Mouse (Mus musculus) myocyte (in vitro differentiated cells): ENCODE measurements around the gene Htra3. TPM values are rescaled to one million over a fixed set of nuclear protein-coding genes. Genes with fewer than 3 reads are reported as not detected.

Source experiments
- H3K27me3 ChIP-seq: one replicate; pipeline ENCODE4 v1.6.1; 2011; ENCODE audit not compliant: control insufficient read depth, insufficient read depth, insufficient read length
- H3K36me3 ChIP-seq: one replicate; pipeline ENCODE4 v1.6.1; 2011; ENCODE audit not compliant: control insufficient read depth, insufficient read depth
- H3K4me2 ChIP-seq: one replicate; pipeline ENCODE4 v1.6.1; 2011; ENCODE audit warnings: low read depth, control low read depth
- H3K4me3 ChIP-seq: one replicate; pipeline ENCODE4 v1.5.1; 2011; ENCODE audit warnings: mild to moderate bottlenecking, control low read depth, moderate library complexity
- H3K79me2 ChIP-seq: one replicate; pipeline ENCODE4 v1.6.1; 2011; ENCODE audit not compliant: control insufficient read depth, insufficient read depth
- H3ac ChIP-seq: one replicate; pipeline ENCODE4 v1.6.1; 2011; ENCODE audit not compliant: control insufficient read depth, insufficient read length
- CEBPB ChIP-seq: IDR thresholded peaks from 2 replicates; pipeline ENCODE4 v1.6.1; 2011; ENCODE audit warnings: mild to moderate bottlenecking, moderate library complexity; ENCODE audit not compliant: poor library complexity, insufficient read depth, severe bottlenecking
- E2F4 ChIP-seq: IDR thresholded peaks from one replicate; pipeline ENCODE4 v1.6.1; 2011; ENCODE audit warnings: mild to moderate bottlenecking, control low read depth, moderate library complexity; ENCODE audit not compliant: insufficient read depth
- MAX ChIP-seq: IDR thresholded peaks from one replicate; pipeline ENCODE4 v1.6.1; 2011; ENCODE audit warnings: low read depth, mild to moderate bottlenecking, control low read depth
- MYOD1 ChIP-seq, 3 experiments: IDR thresholded peaks; one replicate each; pipeline ENCODE4 v1.6.1; 2011; ENCODE audit warnings: control low read depth in 2 of 3, low read depth in 2 of 3, mild to moderate bottlenecking in 2 of 3, moderate library complexity in 1 of 3; ENCODE audit not compliant: insufficient read length in 2 of 3, control insufficient read depth in 1 of 3
- MYOG ChIP-seq, 3 experiments: IDR thresholded peaks; one replicate each; pipeline ENCODE4 v1.6.1; 2011; ENCODE audit warnings: control low read depth in 2 of 3, low read depth in 2 of 3, mild to moderate bottlenecking in 2 of 3; ENCODE audit not compliant: insufficient read length in 2 of 3, control insufficient read depth in 1 of 3, insufficient read depth in 1 of 3
- POLR2A ChIP-seq: IDR thresholded peaks from one replicate; pipeline ENCODE4 v1.6.1; 2011; ENCODE audit warnings: low read depth, mild to moderate bottlenecking, control low read depth, moderate library complexity; ENCODE audit not compliant: insufficient read length
- POLR2AphosphoS2 ChIP-seq: IDR thresholded peaks from one replicate; pipeline ENCODE4 v1.6.1; 2011; ENCODE audit warnings: low read depth, control low read depth; ENCODE audit not compliant: insufficient read length
- REST ChIP-seq: IDR thresholded peaks from one replicate; pipeline ENCODE4 v1.6.1; 2011; ENCODE audit warnings: mild to moderate bottlenecking, control low read depth, moderate library complexity; ENCODE audit not compliant: insufficient read depth, insufficient read length
- SRF ChIP-seq: IDR thresholded peaks from one replicate; pipeline ENCODE4 v1.6.1; 2011; ENCODE audit warnings: low read depth; ENCODE audit not compliant: control insufficient read depth, insufficient read length
- TCF12 ChIP-seq: IDR thresholded peaks from one replicate; pipeline ENCODE4 v1.6.1; 2011; ENCODE audit warnings: mild to moderate bottlenecking, control low read depth; ENCODE audit not compliant: poor library complexity, insufficient read depth, severe bottlenecking
- TCF3 ChIP-seq: IDR thresholded peaks from one replicate; pipeline ENCODE4 v1.6.1; 2011; ENCODE audit warnings: low read depth, control low read depth; ENCODE audit not compliant: insufficient read length
- USF1 ChIP-seq: IDR thresholded peaks from one replicate; pipeline ENCODE4 v1.6.1; 2011; ENCODE audit warnings: low read depth, mild to moderate bottlenecking, control low read depth, moderate library complexity
- polyA plus RNA-seq: library from polyadenylated mRNA; unstranded; fragments of >200 nt; fragmentation: generic; extraction: Trizol; gene quantifications from one replicate; pipeline ENCODE4 v1.2.1, GENCODE M21; 2012; ENCODE audit warnings: missing spikeins

Htra3 gene
- polyA plus RNA-seq, 1 experiment = 5.9 TPM

- no peaks in the 10 kb centered on the region for H3K27me3 ChIP-seq
- H3ac ChIP-seq = no peak overlapping the region
- no peaks in the 10 kb centered on the region for H3K79me2 ChIP-seq
- no peak overlapping the region for H3K4me3 ChIP-seq
- TF ChIP-seq E2F4 (no peak), POLR2A (no peak), MAX (no peak), POLR2AphosphoS2 (no peak), MYOD1 (IDR thresholded peaks at IDR 0.05; ENCODE audit: control insufficient read depth in 1 of 3, insufficient read length in 2 of 3, low read depth in 2 of 3) (no peak)
- H3K36me3 ChIP-seq = no peaks in the 10 kb centered on the region
- no peak overlapping the region for H3K4me2 ChIP-seq
These were observed 47.8 kb downstream of the Htra3 start for GRCm38 (mm10) chr5:35631755-35632154.

- no peaks in the 10 kb centered on the region for H3K27me3 ChIP-seq
- no peak overlapping the region for H3K4me3 ChIP-seq
- no peaks in the 10 kb centered on the region for H3K36me3 ChIP-seq
- H3ac ChIP-seq = no peak overlapping the region
- TF ChIP-seq TCF12 = no peak
- TF ChIP-seq CEBPB = no peak
- no peak for TF ChIP-seq MYOG (IDR thresholded peaks at IDR 0.05; ENCODE audit: control insufficient read depth in 1 of 3, insufficient read depth in 1 of 3, insufficient read length in 2 of 3, low read depth in 2 of 3)
- TF ChIP-seq POLR2A = no peak
- no peak for TF ChIP-seq SRF
- TF ChIP-seq REST = no peak
- no peak for TF ChIP-seq MAX
- TF ChIP-seq E2F4 = no peak
- no peak for TF ChIP-seq USF1
- no peak for TF ChIP-seq TCF3
- no peak for TF ChIP-seq POLR2AphosphoS2
- no peak for TF ChIP-seq MYOD1 (IDR thresholded peaks at IDR 0.05; ENCODE audit: control insufficient read depth in 1 of 3, insufficient read length in 2 of 3, low read depth in 2 of 3)
- no peaks in the 10 kb centered on the region for H3K79me2 ChIP-seq
- no peak overlapping the region for H3K4me2 ChIP-seq
These were observed 48.4 kb downstream of the Htra3 start for GRCm38 (mm10) chr5:35631224-35631623.

DNA sequence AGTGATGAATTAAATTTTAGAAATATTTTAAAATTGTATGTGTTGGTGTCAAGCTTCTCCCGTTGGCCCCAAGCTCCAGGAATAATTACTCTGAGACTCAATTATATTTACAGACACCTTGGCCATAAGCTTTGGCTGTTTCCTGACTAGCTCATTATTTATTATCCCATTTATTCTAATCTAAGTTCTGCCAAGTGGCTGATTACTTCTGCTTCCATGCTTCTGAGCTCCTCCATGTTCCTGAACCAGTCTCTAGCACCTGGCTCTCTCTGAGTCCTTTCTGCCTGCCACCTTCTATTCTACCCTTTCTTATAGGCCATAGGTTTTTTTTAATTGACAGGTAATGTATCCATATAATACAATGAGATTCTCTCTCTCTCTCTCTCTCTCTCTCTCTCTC, 48.9 kb downstream of the Htra3 start:
- no peak overlapping the region for H3K4me3 ChIP-seq
- no peaks in the 10 kb centered on the region for H3K36me3 ChIP-seq
- TF ChIP-seq REST = no peak
- TF ChIP-seq POLR2AphosphoS2 = no peak
- TF ChIP-seq USF1 = no peak
- no peak for TF ChIP-seq CEBPB
- no peak for TF ChIP-seq TCF12
- no peak for TF ChIP-seq E2F4
- no peak for TF ChIP-seq POLR2A
- no peak for TF ChIP-seq SRF
- TF ChIP-seq MYOD1 (IDR thresholded peaks at IDR 0.05; ENCODE audit: control insufficient read depth in 1 of 3, insufficient read length in 2 of 3, low read depth in 2 of 3) = no peak
- TF ChIP-seq MYOG (IDR thresholded peaks at IDR 0.05; ENCODE audit: control insufficient read depth in 1 of 3, insufficient read depth in 1 of 3, insufficient read length in 2 of 3, low read depth in 2 of 3) = no peak
- no peak overlapping the region for H3K4me2 ChIP-seq
- no peak overlapping the region for H3ac ChIP-seq
- no peaks in the 10 kb centered on the region for H3K79me2 ChIP-seq
- no peaks in the 10 kb centered on the region for H3K27me3 ChIP-seq

DNA sequence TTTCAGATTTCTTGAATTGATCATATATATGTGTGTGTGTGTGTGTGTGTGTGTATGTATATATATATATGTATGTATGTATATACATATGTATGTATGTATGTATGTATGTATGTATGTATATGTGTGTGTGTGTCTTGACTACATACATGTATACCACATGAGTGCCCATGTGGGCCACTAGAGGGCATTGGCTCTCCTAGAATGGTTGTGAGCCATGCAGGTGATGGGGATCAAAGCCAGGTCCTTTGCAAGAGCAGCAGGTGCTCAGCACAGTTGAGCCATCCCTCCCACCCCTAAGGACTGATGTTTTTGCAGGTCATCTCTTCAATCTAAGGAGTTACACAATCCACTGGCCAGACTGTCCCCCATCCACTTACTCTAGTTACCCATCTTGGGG, 50.2 kb downstream of the Htra3 start:
- no peaks in the 10 kb centered on the region for H3K79me2 ChIP-seq
- H3K36me3 ChIP-seq = no peaks in the 10 kb centered on the region
- H3K4me2 ChIP-seq = no peak overlapping the region
- no peak overlapping the region for H3ac ChIP-seq
- no peak overlapping the region for H3K4me3 ChIP-seq
- TF ChIP-seq REST (no peak), TCF12 (no peak), USF1 (no peak), MYOD1 (IDR thresholded peaks at IDR 0.05; ENCODE audit: control insufficient read depth in 1 of 3, insufficient read length in 2 of 3, low read depth in 2 of 3) (no peak), SRF (no peak), TCF3 (no peak)
- H3K27me3 ChIP-seq = no peaks in the 10 kb centered on the region

DNA sequence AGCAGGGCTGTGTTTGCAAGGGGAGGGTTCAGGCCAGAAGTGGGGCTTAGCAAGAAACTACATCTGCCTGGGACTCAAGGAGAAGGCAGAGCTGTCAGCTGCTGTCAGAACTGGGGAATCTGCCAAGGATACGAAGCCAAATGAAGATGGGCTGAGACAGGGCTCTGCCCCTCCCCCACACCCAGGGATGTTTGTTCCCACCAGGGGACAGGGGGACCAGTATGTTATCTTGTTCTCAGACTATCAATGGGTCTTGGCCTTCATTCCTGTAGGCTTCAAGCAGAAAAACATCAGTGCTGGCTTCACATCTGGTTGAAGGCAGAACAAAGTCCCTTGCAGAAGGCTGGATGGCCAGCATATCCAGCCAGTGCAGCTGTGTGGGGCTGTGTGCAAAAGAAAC, 50.9 kb downstream of the Htra3 start:
- H3K27me3 ChIP-seq = no peaks in the 10 kb centered on the region
- no peaks in the 10 kb centered on the region for H3K79me2 ChIP-seq
- H3K36me3 ChIP-seq = no peaks in the 10 kb centered on the region

More for the DNA sequence above, 50.9 kb downstream of the Htra3 start:
- H3ac ChIP-seq = no peak overlapping the region
- TF ChIP-seq POLR2A (no peak), E2F4 (no peak), TCF12 (no peak), REST (no peak), POLR2AphosphoS2 (no peak), MYOG (IDR thresholded peaks at IDR 0.05; ENCODE audit: control insufficient read depth in 1 of 3, insufficient read depth in 1 of 3, insufficient read length in 2 of 3, low read depth in 2 of 3) (peak in 1 of 3 experiments; percentile 35), TCF3 (no peak), MAX (no peak), CEBPB (no peak), SRF (no peak), MYOD1 (IDR thresholded peaks at IDR 0.05; ENCODE audit: control insufficient read depth in 1 of 3, insufficient read length in 2 of 3, low read depth in 2 of 3) (peak in 1 of 3 experiments; percentile 28), USF1 (no peak)
- no peak overlapping the region for H3K4me3 ChIP-seq
- no peak overlapping the region for H3K4me2 ChIP-seq
